Mouse (Mus musculus) kidney, postnatal 4 days (tissue): Measurements from ENCODE around the gene Pik3r3.
A peak's percentile ranks its signal among the peaks of the same experiment; 100 is the strongest.
"Not testable (repeated sequence)": the region's sequence is repeated elsewhere in the genome, so short reads cannot be mapped to it uniquely, and the experiment has no call there.

Source experiments
- DNase-seq, 2 experiments: peaks; one replicate each; pipeline ENCODE4 v3.0.0; 2021; ENCODE audit warnings: mixed read lengths in 2 of 2

Pik3r3 gene

GRCm38 (mm10) chr4:116221140-116221851 is at the start of gene Pik3r3:
Gene Pik3r3 (plus strand): TSS chr4:116221618.
- peak; percentile 98 to 99 for DNase-seq

GRCm38 (mm10) chr4:116173072-116173471 is 48.3 kb upstream of the Pik3r3 start, which contains the start of the genes 1700042G07Rik and Gm49337:
Gene 1700042G07Rik (plus strand): TSS chr4:116173372.
Gene Gm49337 (plus strand): TSS chr4:116173384.
- no peak for DNase-seq

- DNase-seq = no peak
These were observed 47.7 kb upstream of the Pik3r3 start for GRCm38 (mm10) chr4:116173752-116174151.

GRCm38 (mm10) chr4:116174466-116175116 is 46.8 kb upstream of the Pik3r3 start:
- peak; percentile 41 to 67 for DNase-seq

- DNase-seq = no peak
These were observed 46.3 kb upstream of the Pik3r3 start for GRCm38 (mm10) chr4:116175136-116175535.

- peak in 1 of 2 experiments; percentile 11 for DNase-seq
These were observed 45.5 kb upstream of the Pik3r3 start for GRCm38 (mm10) chr4:116175711-116176542.

- DNase-seq = peak; percentile 85 to 91
These were observed 44.9 kb upstream of the Pik3r3 start for GRCm38 (mm10) chr4:116176543-116176988.

GRCm38 (mm10) chr4:116177140-116177539 is 44.3 kb upstream of the Pik3r3 start:
- peak; percentile 76 to 84 for DNase-seq

- DNase-seq = no peak
These were observed 39.3 kb upstream of the Pik3r3 start for GRCm38 (mm10) chr4:116182079-116182478.

GRCm38 (mm10) chr4:116182745-116183144 is 38.7 kb upstream of the Pik3r3 start:
- DNase-seq = peak; percentile 43 to 60

GRCm38 (mm10) chr4:116185083-116185482 is 36.3 kb upstream of the Pik3r3 start:
- DNase-seq = no peak

GRCm38 (mm10) chr4:116192286-116192835 is 29.1 kb upstream of the Pik3r3 start:
- DNase-seq = peak; percentile 43 to 58

- DNase-seq = no peak
These were observed 27.6 kb upstream of the Pik3r3 start for GRCm38 (mm10) chr4:116193583-116194383.

- no peak for DNase-seq
These were observed 23.0 kb upstream of the Pik3r3 start for GRCm38 (mm10) chr4:116198422-116198821.

GRCm38 (mm10) chr4:116204422-116204821 is 17.0 kb upstream of the Pik3r3 start:
- DNase-seq = no peak

GRCm38 (mm10) chr4:116206531-116206930 is 14.9 kb upstream of the Pik3r3 start:
- DNase-seq = no peak

GRCm38 (mm10) chr4:116208891-116209290 is 12.5 kb upstream of the Pik3r3 start:
- no peak for DNase-seq

- no peak for DNase-seq
These were observed 5.4 kb upstream of the Pik3r3 start for GRCm38 (mm10) chr4:116215895-116216605.

GRCm38 (mm10) chr4:116217046-116217445 is 4.4 kb upstream of the Pik3r3 start:
- DNase-seq = no peak

GRCm38 (mm10) chr4:116217661-116218060 is 3.8 kb upstream of the Pik3r3 start:
- DNase-seq = not testable (repeated sequence)

GRCm38 (mm10) chr4:116219056-116219455 is 2.4 kb upstream of the Pik3r3 start:
- no peak for DNase-seq
